Mouse (Mus musculus) hindbrain, embryonic 11.5 days (tissue): ENCODE data around the gene Caprin2. TPM values are rescaled to one million over a fixed set of nuclear protein-coding genes. Genes with fewer than 3 reads are reported as not detected.
"Not testable (repeated sequence)": the region's sequence is repeated elsewhere in the genome, so short reads cannot be mapped to it uniquely, and the experiment has no call there.

Experiments
- ATAC-seq: fragments of 200-750 bp; cut with Nextera tagmentation; 2 replicates; pipeline ENCODE4 v1.8.0; 2017; ENCODE audit warnings: mild to moderate bottlenecking, moderate TSS enrichment, moderate library complexity; ENCODE audit not compliant: low FRiP score
- DNase-seq: peaks from one replicate; pipeline ENCODE4 v3.0.0-alpha.2; 2015; ENCODE audit warnings: low spot score
- H3K27ac ChIP-seq: fragments of 300-500 bp; sonication (generic); 2 replicates; pipeline ENCODE4 v1.5.1; 2014; ENCODE audit warnings: mild to moderate bottlenecking, low read depth, low read length
- H3K27me3 ChIP-seq: fragments of 300-500 bp; sonication (generic); 2 replicates; pipeline ENCODE4 v1.6.1; 2014; ENCODE audit warnings: mild to moderate bottlenecking, low read length, moderate library complexity, mixed read lengths; ENCODE audit not compliant: control insufficient read depth, insufficient read depth
- H3K36me3 ChIP-seq: fragments of 300-500 bp; sonication (generic); 2 replicates; pipeline ENCODE4 v1.6.1; 2014; ENCODE audit warnings: mild to moderate bottlenecking, low read length, moderate library complexity, mixed read lengths; ENCODE audit not compliant: control insufficient read depth, insufficient read depth
- H3K4me1 ChIP-seq: fragments of 300-500 bp; sonication (generic); replicated peaks from 2 replicates; pipeline ENCODE4 v1.6.1; 2014; ENCODE audit warnings: low read length, mixed read lengths; ENCODE audit not compliant: control insufficient read depth, insufficient read depth
- H3K4me2 ChIP-seq: fragments of 300-500 bp; sonication (generic); replicated peaks from 2 replicates; pipeline ENCODE4 v1.6.1; 2014; ENCODE audit warnings: mild to moderate bottlenecking, low read depth, low read length
- H3K4me3 ChIP-seq: fragments of 300-500 bp; sonication (generic); 2 replicates; pipeline ENCODE4 v1.5.1; 2014; ENCODE audit warnings: low read depth, low read length
- H3K9ac ChIP-seq: fragments of 300-500 bp; sonication (generic); 2 replicates; pipeline ENCODE4 v1.6.1; 2014; ENCODE audit warnings: low read depth, low read length
- H3K9me3 ChIP-seq: fragments of 300-500 bp; sonication (generic); 2 replicates; pipeline ENCODE4 v1.6.1; 2016; ENCODE audit warnings: low read length; ENCODE audit not compliant: control insufficient read depth
- WGBS: fragments of 180-500 bp; shearing (Covaris S2); extraction: QIAGEN DNeasy Blood & Tissue Kit; methylation state at CpG from one replicate; pipeline ENCODE4 v1.1.7; 2014; 5-methylcytosine and 5-hydroxymethylcytosine counted together
- polyA plus RNA-seq: library from polyadenylated mRNA; unstranded; fragments of >200 nt; fragmentation: Nextera tagmentation; extraction: Ambion mirVana; gene quantifications from 2 replicates; pipeline ENCODE4 v1.2.1, GENCODE M21; 2014

Caprin2 gene
- polyA plus RNA-seq, result 10.7 and 13.1 TPM in 2 replicates

DNA sequence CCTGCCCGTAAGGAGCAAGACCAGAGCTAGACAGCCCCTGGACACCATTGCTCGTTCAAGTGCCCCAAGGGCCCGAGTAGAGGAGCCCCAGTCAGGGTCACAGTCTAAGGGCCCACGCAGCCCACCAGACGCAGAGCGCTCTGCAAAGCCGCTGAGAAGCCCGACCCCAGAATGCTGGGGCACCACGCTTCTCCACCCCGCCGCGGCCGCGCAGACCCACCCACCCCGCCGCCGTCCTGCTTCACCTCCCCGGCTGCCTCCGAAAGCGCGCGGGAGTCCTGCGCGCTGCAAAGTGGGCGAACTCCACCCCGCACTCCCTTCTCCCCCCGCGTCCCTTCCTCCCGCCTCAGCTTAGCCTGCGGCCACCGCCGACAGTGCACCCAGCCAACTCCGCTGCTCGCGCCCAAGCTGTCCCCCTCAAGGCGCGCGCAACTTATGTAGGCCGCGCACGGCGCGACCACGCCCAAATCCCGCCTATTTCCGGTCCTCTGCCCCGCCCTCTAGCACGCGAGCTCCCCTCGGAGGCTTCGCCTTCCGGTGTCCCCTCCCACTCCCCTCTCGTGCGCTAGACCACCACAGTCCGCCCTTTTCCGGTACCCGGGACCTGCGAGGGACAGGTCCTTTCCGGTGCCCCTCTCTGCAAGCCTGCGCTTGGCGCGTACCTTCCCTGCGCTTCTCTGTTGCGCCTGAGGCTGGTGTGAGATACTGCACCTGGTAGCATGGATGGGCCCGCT, at the start of gene Caprin2:
Gene Caprin2 (minus strand): TSS at position 465 of the 734 bp plus-strand sequence.
- Histone ChIP-seq H3K27me3 (no peaks in the 10 kb centered on the region), H3K4me2 (peak within 1 kb of the TSS; percentile 72), H3K4me1 (no peaks in the 10 kb centered on the region), H3K9me3 (no peaks in the 10 kb centered on the region), H3K36me3 (no peaks in the 10 kb centered on the region), H3K9ac (peak within 1 kb of the TSS; percentile 75), H3K4me3 (peak within 1 kb of the TSS; percentile 68), H3K27ac (peak within 1 kb of the TSS; percentile 83)
- under 1% methylated on average over 52 of the region's 65 CpGs for WGBS
- peak; percentile 98 for DNase-seq
- peak; percentile 99 for ATAC-seq

GRCm38 (mm10) chr6:148944767-148945508, 48.9 kb upstream of the Caprin2 start:
- Histone ChIP-seq H3K9me3 (no peaks in the 10 kb centered on the region), H3K9ac (peak overlapping the region; percentile 99), H3K4me1 (peaks cover 3% of the 10 kb centered on the region; the same call in 1 of the 2 replicates), H3K27me3 (no peaks in the 10 kb centered on the region), H3K4me3 (peak overlapping the region; percentile 85), H3K4me2 (peak overlapping the region; percentile 64), H3K27ac (peak overlapping the region; percentile 91), H3K36me3 (no peaks in the 10 kb centered on the region)
- WGBS, result under 1% methylated on average over 71 of the region's 92 CpGs
- DNase-seq (peak; percentile 81), ATAC-seq (peak; percentile 75)

DNA sequence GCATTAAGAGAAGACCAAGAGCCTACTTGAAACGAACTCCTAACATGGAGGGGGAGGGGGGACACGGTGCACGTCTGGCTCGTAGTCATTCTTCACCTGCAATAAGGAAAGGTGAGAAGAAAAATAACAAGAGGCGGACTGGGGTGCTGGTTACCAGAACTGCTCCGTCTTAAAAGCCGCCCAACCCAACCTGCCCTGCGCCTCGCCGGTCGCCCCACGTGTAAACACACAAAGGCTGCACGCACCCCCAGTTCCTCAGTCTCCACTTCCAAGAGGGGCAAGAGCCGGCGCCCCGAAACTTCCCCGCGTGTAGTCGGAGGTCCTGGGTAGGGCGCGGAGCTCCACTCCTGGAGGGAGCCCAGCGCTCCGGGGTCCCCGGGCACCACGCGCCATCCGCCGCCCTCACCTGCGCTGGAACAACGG, 48.3 kb upstream of the Caprin2 start:
- ATAC-seq, result no peak; the same call in 1 of the 2 replicates
- Histone ChIP-seq H3K4me1 (peaks cover 3% of the 10 kb centered on the region; the same call in 1 of the 2 replicates), H3K27ac (peak overlapping the region; percentile 91), H3K9ac (peak overlapping the region; percentile 99), H3K9me3 (no peaks in the 10 kb centered on the region), H3K36me3 (no peaks in the 10 kb centered on the region), H3K4me2 (peak overlapping the region; percentile 64), H3K27me3 (no peaks in the 10 kb centered on the region), H3K4me3 (peak overlapping the region; percentile 85)
- 0% methylated on average over 29 of the region's 30 CpGs for WGBS
- no peak for DNase-seq

- WGBS, result 12% methylated on average over 3 of the region's 3 CpGs
- H3K27ac ChIP-seq, result no peak overlapping the region
- H3K27me3 ChIP-seq, result no peaks in the 10 kb centered on the region
Observed at GRCm38 (mm10) chr6:148943695-148944094, 47.7 kb upstream of the Caprin2 start.

GRCm38 (mm10) chr6:148942406-148942805, 46.4 kb upstream of the Caprin2 start:
- Histone ChIP-seq H3K27me3 (no peaks in the 10 kb centered on the region), H3K4me2 (no peak overlapping the region), H3K27ac (no peak overlapping the region), H3K4me1 (peaks cover 3% of the 10 kb centered on the region; the same call in 1 of the 2 replicates), H3K4me3 (no peak overlapping the region), H3K9ac (no peak overlapping the region), H3K9me3 (no peaks in the 10 kb centered on the region), H3K36me3 (no peaks in the 10 kb centered on the region)
- ATAC-seq (no peak), DNase-seq (no peak)
- WGBS, result 76% methylated on average over 4 of the region's 4 CpGs

More at GRCm38 (mm10) chr6:148943695-148944094, 47.7 kb upstream of the Caprin2 start:
- peak overlapping the region; percentile 99 for H3K9ac ChIP-seq
- H3K9me3 ChIP-seq, result no peaks in the 10 kb centered on the region
- DNase-seq (peak; percentile 30), ATAC-seq (no peak)
- H3K36me3 ChIP-seq, result no peaks in the 10 kb centered on the region
- H3K4me3 ChIP-seq, result peak overlapping the region; percentile 85
- H3K4me1 ChIP-seq, result peaks cover 3% of the 10 kb centered on the region; the same call in 1 of the 2 replicates
- H3K4me2 ChIP-seq, result peak overlapping the region; percentile 64

DNA sequence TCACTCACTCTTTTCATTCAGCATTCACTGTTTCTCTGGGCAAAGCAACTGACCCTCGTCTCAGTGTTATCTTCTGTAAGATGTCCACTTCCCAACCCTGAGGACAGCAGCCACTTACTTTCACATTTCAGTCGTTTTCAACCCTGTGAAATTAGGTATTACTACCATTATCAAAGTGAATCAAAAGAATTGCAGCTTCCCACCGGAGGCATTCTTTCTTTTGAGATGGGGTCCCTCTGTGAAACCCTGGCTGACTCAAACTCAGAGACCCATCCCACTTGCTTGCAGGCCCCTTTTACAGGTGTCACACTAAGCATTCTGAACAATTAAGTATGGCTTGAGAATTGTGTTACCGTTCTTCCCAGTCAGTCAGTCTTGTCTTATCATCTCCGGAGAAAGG, 45.8 kb upstream of the Caprin2 start:
- H3K27me3 ChIP-seq, result no peaks in the 10 kb centered on the region
- DNase-seq (no peak), ATAC-seq (no peak)
- no peak overlapping the region for H3K9ac ChIP-seq
- no peak overlapping the region for H3K4me3 ChIP-seq
- no peaks in the 10 kb centered on the region for H3K9me3 ChIP-seq
- peaks cover 3% of the 10 kb centered on the region; the same call in 1 of the 2 replicates for H3K4me1 ChIP-seq
- no peak overlapping the region for H3K27ac ChIP-seq
- H3K36me3 ChIP-seq, result no peaks in the 10 kb centered on the region
- H3K4me2 ChIP-seq, result 0 out of 2 replicates have a peak overlapping the region, but pooled peaks have one; percentile 5
- 57% methylated on average over 5 of the region's 5 CpGs for WGBS

- not testable (repeated sequence) for DNase-seq, ATAC-seq, H3K9ac ChIP-seq, H3K4me2 ChIP-seq, H3K27ac ChIP-seq, H3K9me3 ChIP-seq, H3K36me3 ChIP-seq, H3K4me3 ChIP-seq, H3K4me1 ChIP-seq, H3K27me3 ChIP-seq
- 92% methylated on average over 2 of the region's 3 CpGs for WGBS
Observed at GRCm38 (mm10) chr6:148940383-148940782, 44.3 kb upstream of the Caprin2 start.

DNA sequence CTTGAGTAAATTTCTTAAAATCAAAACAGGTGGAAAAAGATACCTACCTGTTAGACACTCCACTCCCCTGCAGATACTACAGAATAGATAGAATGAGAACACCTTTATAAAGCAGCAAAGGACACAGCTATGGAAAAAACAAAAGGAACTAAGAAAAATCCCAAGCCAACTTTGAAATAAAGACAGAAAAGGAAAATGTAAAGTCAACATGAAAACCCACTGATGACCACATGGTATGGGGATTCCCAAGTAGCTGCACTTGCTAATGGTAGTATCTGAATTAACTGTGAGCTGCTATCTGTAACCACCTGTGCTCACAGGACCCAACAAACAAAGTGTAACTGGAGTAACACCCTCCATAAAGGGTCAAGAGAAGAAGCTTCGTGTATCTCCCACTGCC, 41.7 kb upstream of the Caprin2 start:
- no peak overlapping the region for H3K9ac ChIP-seq
- no peak for ATAC-seq
- WGBS, result 33% methylated on average over 1 of the region's 1 CpGs

More for the DNA sequence above, 41.7 kb upstream of the Caprin2 start:
- no peak overlapping the region for H3K4me3 ChIP-seq
- no peaks in the 10 kb centered on the region for H3K27me3 ChIP-seq
- H3K9me3 ChIP-seq, result no peaks in the 10 kb centered on the region
- DNase-seq, result no peak
- peaks cover 3% of the 10 kb centered on the region; the same call in 1 of the 2 replicates for H3K4me1 ChIP-seq
- H3K4me2 ChIP-seq, result no peak overlapping the region
- no peak overlapping the region for H3K27ac ChIP-seq
- H3K36me3 ChIP-seq, result 0 out of 2 replicates have a peak, but pooled peaks cover 2% of the 10 kb centered on the region
